In genomic region chr6:87334361-87335090, GRCm38 (mm10) we compare ENCODE assay signal across 9 mouse cellular contexts. TPM values are rescaled to one million over a fixed set of nuclear protein-coding genes. Genes with fewer than 3 reads are reported as not detected.
DNase-seq lines count a peak whose midpoint lies in the region; ATAC-seq and TF ChIP-seq lines count a peak whose summit lies in the region.
"Had no signal": no experiment of that assay in that cellular context is flagged by ENCODE, and none has a peak within 500 bp of the region (broad histone marks: within the 10 kb centered on the region; RNA-seq: fewer than 3 reads in every experiment).

No protein-coding gene starts in this region.

- no peaks in the 10 kb centered on the region for H3K9me3 ChIP-seq in forebrain, embryonic 13.5 days (replicated peaks)
- H3K9me3 ChIP-seq in hindbrain, embryonic 13.5 days: no peaks in the 10 kb centered on the region
- H3K9me3 ChIP-seq in limb, embryonic 13.5 days: no peaks in the 10 kb centered on the region

- H3K4me2 ChIP-seq in forebrain, embryonic 13.5 days: peak overlapping the region; percentile 74
- peak overlapping the region; percentile 79 for H3K4me2 ChIP-seq in hindbrain, embryonic 13.5 days
- H3K4me2 ChIP-seq in limb, embryonic 13.5 days (replicated peaks): peak overlapping the region; percentile 90
- H3K4me2 ChIP-seq in myocyte (ENCODE audit: low read depth): peak overlapping the region; percentile 91

- peak overlapping the region; percentile 76 for H3K9ac ChIP-seq in forebrain, embryonic 13.5 days
- peak overlapping the region; percentile 82 for H3K9ac ChIP-seq in hindbrain, embryonic 13.5 days
- H3K9ac ChIP-seq in limb, embryonic 13.5 days: peak overlapping the region; percentile 98

- TF ChIP-seq POLR2A in myocyte (IDR thresholded peaks at IDR 0.05; ENCODE audit: insufficient read length, low read depth): no peak

- peak overlapping the region; percentile 35 for H3ac ChIP-seq in myocyte (ENCODE audit: control insufficient read depth, insufficient read length)

- peaks cover 24% of the 10 kb centered on the region for H3K4me1 ChIP-seq in forebrain, embryonic 13.5 days
- H3K4me1 ChIP-seq in hindbrain, embryonic 13.5 days (replicated peaks): peaks cover 26% of the 10 kb centered on the region
- H3K4me1 ChIP-seq in limb, embryonic 13.5 days: peaks cover 48% of the 10 kb centered on the region

- peak; percentile 4 to 47 for DNase-seq in layer of hippocampus, adult 18-20 months (ENCODE audit: low spot score in 2 of 2)
- DNase-seq in layer of hippocampus, adult 9-10 months (ENCODE audit: low spot score): no peak
- DNase-seq in spleen, postnatal 4 days (ENCODE audit: low spot score in 2 of 2): no peak
- DNase-seq in adrenal gland, adult 2 months: no peak

- 5% methylated on average over 11 of the region's 11 CpGs for WGBS in forebrain, embryonic 13.5 days
- 12% methylated on average over 11 of the region's 11 CpGs for WGBS in hindbrain, embryonic 13.5 days
- WGBS in limb, embryonic 13.5 days: 2% methylated on average over 11 of the region's 11 CpGs

- no peak overlapping the region for H3K27ac ChIP-seq in forebrain, embryonic 13.5 days
- H3K27ac ChIP-seq in hindbrain, embryonic 13.5 days: peak overlapping the region; percentile 35; the same call in 1 of the 2 replicates
- H3K27ac ChIP-seq in limb, embryonic 13.5 days: peak overlapping the region; percentile 94
- H3K27ac ChIP-seq: macrophage had no signal

- peaks cover 8% of the 10 kb centered on the region for H3K79me2 ChIP-seq in myocyte (ENCODE audit: control insufficient read depth, insufficient read depth)

- peak overlapping the region; percentile 54 for H3K4me3 ChIP-seq in forebrain, embryonic 13.5 days
- H3K4me3 ChIP-seq in hindbrain, embryonic 13.5 days: peak overlapping the region; percentile 68
- H3K4me3 ChIP-seq in limb, embryonic 13.5 days: peak overlapping the region; percentile 74
- peak overlapping the region; percentile 50 for H3K4me3 ChIP-seq in myocyte

- H3K36me3 ChIP-seq in forebrain, embryonic 13.5 days (ENCODE audit: poor library complexity, severe bottlenecking): no peaks in the 10 kb centered on the region
- H3K36me3 ChIP-seq in hindbrain, embryonic 13.5 days: no peaks in the 10 kb centered on the region
- H3K36me3 ChIP-seq in limb, embryonic 13.5 days: no peaks in the 10 kb centered on the region
- H3K36me3 ChIP-seq in myocyte (ENCODE audit: control insufficient read depth, insufficient read depth): no peaks in the 10 kb centered on the region

- ATAC-seq in forebrain, embryonic 13.5 days: peak; percentile 63
- ATAC-seq in hindbrain, embryonic 13.5 days (ENCODE audit: low FRiP score): no peak
- ATAC-seq in limb, embryonic 13.5 days (ENCODE audit: low FRiP score, low read depth): peak; percentile 42; the same call in 1 of the 2 replicates

- no peaks in the 10 kb centered on the region for H3K27me3 ChIP-seq in forebrain, embryonic 13.5 days
- 0 out of 2 replicates have a peak, but pooled peaks cover 8% of the 10 kb centered on the region for H3K27me3 ChIP-seq in hindbrain, embryonic 13.5 days
- H3K27me3 ChIP-seq in limb, embryonic 13.5 days: no peaks in the 10 kb centered on the region
- H3K27me3 ChIP-seq in myocyte (ENCODE audit: control insufficient read depth, insufficient read depth, insufficient read length): peaks cover 5% of the 10 kb centered on the region

TF ChIP-seq in myocyte, 11 proteins besides CTCF, POLR2A, EP300 and RAD21:
- TF ChIP-seq REST (IDR thresholded peaks at IDR 0.05; ENCODE audit: insufficient read depth, insufficient read length) (no peak), MYOG (IDR thresholded peaks at IDR 0.05; ENCODE audit: control insufficient read depth in 1 of 3, insufficient read depth in 1 of 3, insufficient read length in 2 of 3, low read depth in 2 of 3) (no peak), TCF3 (IDR thresholded peaks at IDR 0.05; ENCODE audit: insufficient read length, low read depth) (no peak), TCF12 (IDR thresholded peaks at IDR 0.05; ENCODE audit: insufficient read depth, poor library complexity, severe bottlenecking) (no peak), MAX (IDR thresholded peaks at IDR 0.05; ENCODE audit: low read depth) (no peak), CEBPB (IDR thresholded peaks at IDR 0.05; ENCODE audit: insufficient read depth, poor library complexity, severe bottlenecking) (no peak), USF1 (IDR thresholded peaks at IDR 0.05; ENCODE audit: low read depth) (no peak), POLR2AphosphoS2 (IDR thresholded peaks at IDR 0.05; ENCODE audit: insufficient read length, low read depth) (no peak), E2F4 (IDR thresholded peaks at IDR 0.05; ENCODE audit: insufficient read depth) (no peak), MYOD1 (IDR thresholded peaks at IDR 0.05; ENCODE audit: control insufficient read depth in 1 of 3, insufficient read length in 2 of 3, low read depth in 2 of 3) (no peak), SRF (IDR thresholded peaks at IDR 0.05; ENCODE audit: control insufficient read depth, insufficient read length, low read depth) (no peak)

RNA-seq across cellular contexts. Expression of gene Antxr1, which starts 1.1 kb away (rescaled TPM):
- total RNA-seq in layer of hippocampus, adult 18-20 months (2021): 10 to 100 TPM in 1 of 2 experiments, 1 to 10 TPM in 1; 8.7 to 10.2 TPM
- polyA plus RNA-seq in forebrain, embryonic 13.5 days (2015; fragmentation: Nextera tagmentation; extraction: Ambion mirVana): 2.7 and 2.9 TPM in 2 replicates
- polyA plus RNA-seq in hindbrain, embryonic 13.5 days (2015; fragmentation: Nextera tagmentation; extraction: Ambion mirVana): 3.5 and 3.8 TPM in 2 replicates
- 20.2 and 21.1 TPM in 2 replicates for polyA plus RNA-seq in limb, embryonic 13.5 days (2015; fragmentation: Nextera tagmentation; extraction: Ambion mirVana)
- polyA plus RNA-seq in myocyte (2012; fragmentation: generic; extraction: Trizol): 8.6 TPM
- 10 to 100 TPM; 14.7 to 21.4 TPM for total RNA-seq in adrenal gland, adult 2 months (2021)
- 7.3 and 9.1 TPM in 2 replicates for polyA plus RNA-seq in adrenal gland, adult 2 months (2012; rRNA removed)

RNA-seq across cellular contexts. Expression of gene Gkn1, which starts 16.2 kb away (rescaled TPM):
- not detected for total RNA-seq in layer of hippocampus, adult 18-20 months (2021)
- not detected in 2 replicates for polyA plus RNA-seq in forebrain, embryonic 13.5 days (2015; fragmentation: Nextera tagmentation; extraction: Ambion mirVana)
- polyA plus RNA-seq in hindbrain, embryonic 13.5 days (2015; fragmentation: Nextera tagmentation; extraction: Ambion mirVana): not detected in 2 replicates
- not detected in 2 replicates for polyA plus RNA-seq in limb, embryonic 13.5 days (2015; fragmentation: Nextera tagmentation; extraction: Ambion mirVana)
- not detected for polyA plus RNA-seq in myocyte (2012; fragmentation: generic; extraction: Trizol)
- total RNA-seq in adrenal gland, adult 2 months (2021): not detected
- polyA plus RNA-seq in adrenal gland, adult 2 months (2012; rRNA removed): 0.16 and 3.5 TPM in 2 replicates
- polyA plus RNA-seq: macrophage had no signal

RNA-seq across cellular contexts. Expression of gene Gkn2, which starts 38.6 kb away (rescaled TPM):
- not detected for total RNA-seq in layer of hippocampus, adult 18-20 months (2021)
- polyA plus RNA-seq in forebrain, embryonic 13.5 days (2015; fragmentation: Nextera tagmentation; extraction: Ambion mirVana): not detected in 2 replicates
- not detected in 2 replicates for polyA plus RNA-seq in hindbrain, embryonic 13.5 days (2015; fragmentation: Nextera tagmentation; extraction: Ambion mirVana)
- polyA plus RNA-seq in limb, embryonic 13.5 days (2015; fragmentation: Nextera tagmentation; extraction: Ambion mirVana): not detected in 2 replicates
- polyA plus RNA-seq in myocyte (2012; fragmentation: generic; extraction: Trizol): not detected
- total RNA-seq in adrenal gland, adult 2 months (2021): not detected
- 1.8 TPM in 1 of 2 replicates, not detected in the other for polyA plus RNA-seq in adrenal gland, adult 2 months (2012; rRNA removed)
- polyA plus RNA-seq: macrophage had no signal

RNA-seq across cellular contexts. Expression of gene Gkn3, which starts 54.2 kb away (rescaled TPM):
- 1 to 10 TPM; 1.5 to 3.3 TPM for total RNA-seq in layer of hippocampus, adult 18-20 months (2021)
- polyA plus RNA-seq in forebrain, embryonic 13.5 days (2015; fragmentation: Nextera tagmentation; extraction: Ambion mirVana): not detected in 2 replicates
- polyA plus RNA-seq in hindbrain, embryonic 13.5 days (2015; fragmentation: Nextera tagmentation; extraction: Ambion mirVana): 0.23 and 0.40 TPM in 2 replicates
- polyA plus RNA-seq in limb, embryonic 13.5 days (2015; fragmentation: Nextera tagmentation; extraction: Ambion mirVana): 0.69 and 0.92 TPM in 2 replicates
- not detected for polyA plus RNA-seq in myocyte (2012; fragmentation: generic; extraction: Trizol)
- total RNA-seq in adrenal gland, adult 2 months (2021): under 1 TPM; 0.58 to 0.59 TPM
- polyA plus RNA-seq in adrenal gland, adult 2 months (2012; rRNA removed): 0.28 and 0.69 TPM in 2 replicates
- polyA plus RNA-seq: macrophage had no signal

Comparison
In these comparisons a context has a peak if more than half of its experiments do, and no peak if none do; other contexts are left out.
1. DNase-seq: peak in layer of hippocampus, adult 18-20 months (2 of 2); none in layer of hippocampus, adult 9-10 months (single experiment), spleen, postnatal 4 days (0 of 2) and adrenal gland, adult 2 months (single experiment).
2. Peak in every context shown above with its lines, with median percentiles within 50 percentile points of each other: H3K4me2 ChIP-seq, H3K4me3 ChIP-seq and H3K9ac ChIP-seq.